8 mouse cellular contexts compared by ENCODE assay signal in genomic region chr7:41393048-41393971, GRCm38 (mm10). TPM values are rescaled to one million over a fixed set of nuclear protein-coding genes. Genes with fewer than 3 reads are reported as not detected.
DNase-seq lines count a peak whose midpoint lies in the region; ATAC-seq and TF ChIP-seq lines count a peak whose summit lies in the region.

Gene AI987944 (minus strand): TSS chr7:41393379.

- peak; percentile 100 for ATAC-seq in kidney, embryonic 14.5 days (ENCODE audit: low FRiP score, low TSS enrichment)
- ATAC-seq in limb, embryonic 15.5 days (ENCODE audit: insufficient number of reproducible peaks, low FRiP score, low TSS enrichment, low read depth) = peak; percentile 95

- peak within 1 kb of the TSS; percentile 71 for H3K27ac ChIP-seq in bone marrow macrophage, adult 2 months (ENCODE audit: insufficient read depth, low read depth, low read length)
- H3K27ac ChIP-seq in embryonic fibroblast, embryonic 13.5 days (ENCODE audit: insufficient read depth, low read length) = peak within 1 kb of the TSS; percentile 74
- H3K27ac ChIP-seq in kidney, embryonic 14.5 days (ENCODE audit: low read depth, low read length) = peak within 1 kb of the TSS; percentile 57
- H3K27ac ChIP-seq in limb, embryonic 15.5 days = peak within 1 kb of the TSS; percentile 87

- peak within 1 kb of the TSS; percentile 48 for H3K4me2 ChIP-seq in kidney, embryonic 14.5 days (replicated peaks; ENCODE audit: low read depth, low read length)
- peak within 1 kb of the TSS; percentile 50 for H3K4me2 ChIP-seq in limb, embryonic 15.5 days

- no peaks in the 10 kb centered on the region for H3K27me3 ChIP-seq in kidney, embryonic 14.5 days (ENCODE audit: control insufficient read depth, insufficient read depth, low read length)
- no peaks in the 10 kb centered on the region for H3K27me3 ChIP-seq in limb, embryonic 15.5 days

- H3K4me1 ChIP-seq in bone marrow macrophage, adult 2 months (ENCODE audit: control insufficient read depth, insufficient read depth, low read length) = no peaks in the 10 kb centered on the region
- no peaks in the 10 kb centered on the region for H3K4me1 ChIP-seq in embryonic fibroblast, embryonic 13.5 days (ENCODE audit: control insufficient read depth, insufficient read depth, low read length)
- no peaks in the 10 kb centered on the region for H3K4me1 ChIP-seq in kidney, embryonic 14.5 days (ENCODE audit: control insufficient read depth, insufficient read depth, low read length)
- H3K4me1 ChIP-seq in limb, embryonic 15.5 days = 0 out of 2 replicates have a peak, but pooled peaks cover 2% of the 10 kb centered on the region

- peak within 1 kb of the TSS; percentile 66 for H3K4me3 ChIP-seq in bone marrow macrophage, adult 2 months (ENCODE audit: insufficient read depth, low read length)
- peak within 1 kb of the TSS; percentile 88 for H3K4me3 ChIP-seq in embryonic fibroblast, embryonic 13.5 days (ENCODE audit: insufficient read depth, low read length)
- peak within 1 kb of the TSS; percentile 56 for H3K4me3 ChIP-seq in kidney, embryonic 14.5 days (ENCODE audit: low read length)
- H3K4me3 ChIP-seq in limb, embryonic 15.5 days = peak within 1 kb of the TSS; percentile 66

- no peaks in the 10 kb centered on the region for H3K9me3 ChIP-seq in kidney, embryonic 14.5 days (ENCODE audit: control insufficient read depth, low read length)
- no peaks in the 10 kb centered on the region for H3K9me3 ChIP-seq in limb, embryonic 15.5 days

- no peak for TF ChIP-seq POLR2A in bone marrow macrophage, adult 2 months (IDR thresholded peaks at IDR 0.05; ENCODE audit: borderline replicate concordance, low read depth, low read length)
- peak; percentile 70 for TF ChIP-seq POLR2A in embryonic fibroblast, embryonic 13.5 days (IDR thresholded peaks at IDR 0.05; ENCODE audit: low read depth, low read length)

- H3K36me3 ChIP-seq in kidney, embryonic 14.5 days (ENCODE audit: control insufficient read depth, insufficient read depth, low read length) = no peaks in the 10 kb centered on the region
- no peaks in the 10 kb centered on the region for H3K36me3 ChIP-seq in limb, embryonic 15.5 days

- peak; percentile 93 for DNase-seq in A20 (ENCODE audit: low read depth, low spot score)
- DNase-seq in heart, adult 9 months (ENCODE audit: low spot score in 2 of 2) = peak; percentile 89 to 90
- DNase-seq in monocyte, adult 2 months (ENCODE audit: low read depth in 1 of 2, low spot score in 2 of 2) = peak; percentile 35 to 53
- peak; percentile 82 to 84 for DNase-seq in spleen, postnatal 36 days (ENCODE audit: low spot score in 2 of 2)

- under 1% methylated on average over 25 of the region's 25 CpGs for WGBS in kidney, embryonic 14.5 days
- WGBS in limb, embryonic 15.5 days = 0% methylated on average over 25 of the region's 25 CpGs

- H3K9ac ChIP-seq in kidney, embryonic 14.5 days (ENCODE audit: low read depth, low read length) = peak within 1 kb of the TSS; percentile 61; the same call in 1 of the 2 replicates
- H3K9ac ChIP-seq in limb, embryonic 15.5 days = peak within 1 kb of the TSS; percentile 51

- no peak for TF ChIP-seq CTCF in bone marrow macrophage, adult 2 months (IDR thresholded peaks at IDR 0.05; ENCODE audit: low read depth, low read length)
- no peak for TF ChIP-seq CTCF in embryonic fibroblast, embryonic 13.5 days (IDR thresholded peaks at IDR 0.05; ENCODE audit: borderline replicate concordance, insufficient read depth, low read length)

RNA-seq across cellular contexts. Expression of gene AI987944, which starts in this region (rescaled TPM):
- 21.5 and 21.9 TPM in 2 replicates for polyA plus RNA-seq in bone marrow macrophage, adult 2 months (2012; ENCODE audit: insufficient read depth, insufficient read length, missing spikeins)
- 18.8 and 21.3 TPM in 2 replicates for polyA plus RNA-seq in embryonic fibroblast, embryonic 13.5 days (2011; ENCODE audit: insufficient read length, low read depth, missing spikeins)
- polyA plus RNA-seq in kidney, embryonic 14.5 days (2014; fragmentation: Nextera tagmentation; extraction: Ambion mirVana) = 12.9 and 15.7 TPM in 2 replicates
- 12.1 and 12.7 TPM in 2 replicates for polyA plus RNA-seq in limb, embryonic 15.5 days (2015; fragmentation: Nextera tagmentation; extraction: Ambion mirVana)

Comparison
In these comparisons a context has a peak if more than half of its experiments do, and no peak if none do; other contexts are left out.
1. Peak in every context shown above with its lines: DNase-seq, ATAC-seq, H3K4me3 ChIP-seq and H3K27ac ChIP-seq.